Mouse (Mus musculus) retina, adult 2 months (tissue): ENCODE measurements around the gene Gm10471.
"Not testable (repeated sequence)": the region's sequence is repeated elsewhere in the genome, so short reads cannot be mapped to it uniquely, and the experiment has no call there.

Experiments used
- DNase-seq: peaks from one replicate; pipeline ENCODE4 v3.0.0-alpha.2; 2012; ENCODE audit warnings: low read depth, low spot score

Gene Gm10471

DNA sequence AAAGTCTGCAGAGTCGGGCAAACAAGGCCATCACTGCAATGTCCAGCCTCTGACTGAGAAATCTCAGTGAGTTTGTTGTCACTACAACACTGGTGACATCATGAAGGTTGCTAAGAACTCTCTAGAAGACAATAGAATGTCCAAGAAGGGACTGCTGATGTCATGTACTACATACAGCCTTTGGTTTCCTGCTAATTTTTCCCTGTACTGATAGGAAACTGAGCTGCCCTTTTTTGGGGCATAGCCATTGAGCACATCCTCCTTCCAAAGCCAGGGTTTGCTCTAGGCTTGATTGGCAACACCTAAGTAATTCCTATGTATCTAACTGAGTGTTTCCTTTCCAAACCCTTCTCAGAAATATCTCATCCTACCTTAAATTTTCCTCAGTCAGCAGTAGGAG is at the start of gene Gm10471:
TSS of gene Gm10471 (minus strand) at position 101 of the 400 bp plus-strand sequence.
- not testable (repeated sequence) for DNase-seq

DNA sequence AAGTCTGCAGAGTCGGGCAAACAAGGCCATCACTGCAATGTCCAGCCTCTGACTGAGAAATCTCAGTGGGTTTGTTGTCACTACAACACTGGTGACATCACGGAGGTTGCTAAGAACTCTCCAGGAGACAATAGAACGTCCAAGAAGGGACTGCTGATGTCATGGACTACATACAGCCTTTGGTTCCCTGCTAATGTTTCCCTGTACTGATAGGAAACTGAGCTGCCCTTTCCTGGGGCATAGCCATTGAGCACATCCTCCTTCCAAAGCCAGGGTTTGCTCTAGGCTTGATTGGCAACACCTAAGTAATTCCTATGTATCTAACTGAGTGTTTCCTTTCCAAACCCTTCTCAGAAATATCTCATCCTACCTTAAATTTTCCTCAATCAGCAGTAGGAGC is 32.2 kb upstream of the Gm10471 start, which contains the start of gene Gm10220:
TSS of gene Gm10220 (minus strand) at position 101 of the 400 bp plus-strand sequence.
- DNase-seq, result not testable (repeated sequence)

DNA sequence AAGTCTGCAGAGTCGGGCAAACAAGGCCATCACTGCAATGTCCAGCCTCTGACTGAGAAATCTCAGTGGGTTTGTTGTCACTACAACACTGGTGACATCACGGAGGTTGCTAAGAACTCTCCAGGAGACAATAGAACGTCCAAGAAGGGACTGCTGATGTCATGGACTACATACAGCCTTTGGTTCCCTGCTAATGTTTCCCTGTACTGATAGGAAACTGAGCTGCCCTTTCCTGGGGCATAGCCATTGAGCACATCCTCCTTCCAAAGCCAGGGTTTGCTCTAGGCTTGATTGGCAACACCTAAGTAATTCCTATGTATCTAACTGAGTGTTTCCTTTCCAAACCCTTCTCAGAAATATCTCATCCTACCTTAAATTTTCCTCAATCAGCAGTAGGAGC is 16.2 kb upstream of the Gm10471 start, which contains the start of gene 5031410I06Rik:
TSS of gene 5031410I06Rik (minus strand) at position 101 of the 400 bp plus-strand sequence.
- not testable (repeated sequence) for DNase-seq

DNA sequence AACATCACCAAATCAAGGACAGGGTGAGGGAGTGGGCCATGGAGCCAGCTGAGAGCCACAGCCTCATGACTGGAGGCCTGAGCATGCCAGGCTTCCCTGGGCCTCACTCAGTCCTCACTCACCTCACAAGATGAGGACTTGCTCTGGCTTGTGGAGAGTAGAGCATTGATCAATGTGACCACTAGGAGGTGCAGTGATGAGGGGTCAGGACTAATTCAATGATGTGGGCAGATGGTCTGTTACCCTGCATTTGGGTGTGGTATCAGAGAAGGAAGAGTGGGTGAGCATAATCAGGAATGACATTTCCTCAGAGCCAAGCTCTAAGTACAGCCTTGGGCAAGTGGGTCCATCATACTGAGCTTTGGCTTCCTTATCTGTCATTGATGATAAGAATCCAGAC is 10.1 kb downstream of the Gm10471 start:
- DNase-seq, result not testable (repeated sequence)

DNA sequence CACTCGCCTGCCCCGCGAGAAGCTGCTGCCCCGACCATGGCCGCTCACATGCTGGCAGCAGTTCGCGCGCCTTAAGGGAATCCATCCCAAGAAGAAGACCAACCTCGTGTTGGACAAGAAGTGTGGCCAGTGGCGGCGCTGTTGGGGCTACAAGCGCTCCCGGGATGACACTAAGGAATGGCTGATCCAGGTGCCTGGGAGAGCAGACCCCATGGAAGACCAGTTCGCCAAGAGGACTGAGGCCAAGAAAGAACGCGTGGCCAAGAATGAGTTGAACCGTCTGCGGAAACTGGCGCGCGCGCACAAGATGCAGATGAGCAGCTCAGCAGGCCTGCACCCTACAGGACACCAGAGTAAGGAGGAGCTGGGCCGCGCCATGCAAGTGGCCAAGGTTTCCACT is 18.4 kb downstream of the Gm10471 start:
- no peak for DNase-seq

DNA sequence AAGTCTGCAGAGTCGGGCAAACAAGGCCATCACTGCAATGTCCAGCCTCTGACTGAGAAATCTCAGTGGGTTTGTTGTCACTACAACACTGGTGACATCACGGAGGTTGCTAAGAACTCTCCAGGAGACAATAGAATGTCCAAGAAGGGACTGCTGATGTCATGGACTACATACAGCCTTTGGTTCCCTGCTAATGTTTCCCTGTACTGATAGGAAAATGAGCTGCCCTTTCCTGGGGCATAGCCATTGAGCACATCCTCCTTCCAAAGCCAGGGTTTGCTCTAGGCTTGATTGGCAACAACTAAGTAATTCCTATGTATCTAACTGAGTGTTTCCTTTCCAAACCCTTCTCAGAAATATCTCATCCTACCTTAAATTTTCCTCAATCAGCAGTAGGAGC is 30.6 kb downstream of the Gm10471 start, which contains the start of gene Gm7347:
TSS of gene Gm7347 (minus strand) at position 101 of the 400 bp plus-strand sequence.
- DNase-seq, result not testable (repeated sequence)

DNA sequence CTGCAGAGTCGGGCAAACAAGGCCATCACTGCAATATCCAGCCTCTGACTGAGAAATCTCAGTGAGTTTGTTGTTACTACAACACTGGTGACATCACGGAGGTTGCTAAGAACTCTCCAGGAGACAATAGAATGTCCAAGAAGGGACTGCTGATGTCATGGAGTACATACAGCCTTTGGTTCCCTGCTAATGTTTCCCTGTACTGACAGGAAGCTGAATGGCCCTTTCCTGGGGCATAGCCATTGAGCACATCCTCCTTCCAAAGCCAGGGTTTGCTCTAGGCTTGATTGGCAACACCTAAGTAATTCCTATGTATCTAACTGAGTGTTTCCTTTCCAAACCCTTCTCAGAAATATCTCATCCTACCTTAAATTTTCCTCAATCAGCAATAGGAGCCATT is 49.6 kb downstream of the Gm10471 start, which contains the start of gene Speer4a:
TSS of gene Speer4a (minus strand) at position 101 of the 400 bp plus-strand sequence.
- DNase-seq, result not testable (repeated sequence)
